Mouse (Mus musculus) left cerebral cortex, postnatal 14 days (tissue): ENCODE data around the gene Eif3k. TPM values are rescaled to one million over a fixed set of nuclear protein-coding genes. Genes with fewer than 3 reads are reported as not detected.

Experiments
- DNase-seq, 2 experiments: peaks; one replicate each; pipeline ENCODE4 v3.0.0; 2021 to 2022; ENCODE audit warnings: low spot score in 2 of 2, mixed read lengths in 1 of 2
- intact Hi-C: fragments of 180-260 bp; cut with DNase I; formaldehyde crosslinking; loops from one replicate; pipeline ENCODE4 v1.15.1; 2025
- total RNA-seq, 2 experiments: library from RNA; stranded (reverse); gene quantifications; 2 replicates each; pipeline ENCODE4 v1.2.3; 2021

The Eif3k gene
- total RNA-seq, 2 experiments from 2014 or later: 163 to 174 TPM

GRCm38 (mm10) chr7:28923865-28924291 is 57.8 kb downstream of the Eif3k start:
- intact Hi-C loops: loop anchor here (5.0 kb wide), 1 partner anchor 33 kb away; no protein-coding TSS in a partner anchor
- DNase-seq: no peak

- peak; percentile 35 to 66 for DNase-seq
- intact Hi-C loops: loop anchor here (5.0 kb wide), 1 partner anchor 35 kb away; no protein-coding TSS in a partner anchor
Observed at GRCm38 (mm10) chr7:28922606-28923005, 59.1 kb downstream of the Eif3k start.

DNA sequence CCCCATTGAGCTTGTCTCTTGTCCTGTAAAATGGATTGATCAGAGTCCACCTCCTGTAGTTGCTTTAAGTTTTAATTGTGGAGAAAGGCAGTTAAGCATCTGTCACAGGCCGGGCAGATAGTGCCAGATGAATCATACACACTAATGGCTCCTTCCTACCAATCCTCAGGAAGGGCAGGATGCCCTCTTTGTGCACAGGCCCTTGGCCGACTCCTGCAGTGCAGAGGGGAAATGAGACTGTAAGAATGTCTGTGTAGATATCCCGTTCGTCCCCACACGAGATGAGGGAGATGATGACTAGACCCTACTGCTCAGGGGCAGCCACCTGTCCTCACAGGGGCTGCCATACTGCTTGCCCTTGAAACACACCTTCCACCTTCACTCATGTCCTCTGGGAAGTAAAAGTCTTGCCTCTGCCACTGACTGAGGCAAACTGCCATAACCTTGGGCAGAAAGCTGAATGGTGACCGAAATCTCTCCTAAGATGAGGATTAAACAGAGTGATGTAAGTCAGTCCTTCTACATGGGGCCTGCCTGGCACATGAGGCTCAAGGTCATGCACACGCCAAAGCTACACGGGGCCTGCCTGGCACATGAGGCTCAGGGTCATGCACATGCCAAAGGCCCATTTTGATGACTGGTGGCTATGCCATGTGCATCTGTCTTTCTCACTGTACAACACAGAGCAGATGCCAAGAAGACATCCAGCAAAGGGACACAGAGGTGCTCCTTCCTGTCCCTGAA is 59.8 kb downstream of the Eif3k start:
- no peak for DNase-seq
- intact Hi-C loops: loop anchor here (5.0 kb wide), 1 partner anchor 35 kb away; no protein-coding TSS in a partner anchor

Other genes starting within 250 kb of the Eif3k start
- gene Mrps12, start 240.0 kb downstream of the Eif3k start, total RNA-seq: 10 to 100 TPM; 60.4 to 66.5 TPM
- gene Sars2, start 239.9 kb downstream of the Eif3k start, total RNA-seq: 10 to 100 TPM; 13.0 to 17.9 TPM
- gene Ccer2, start 225.7 kb downstream of the Eif3k start, total RNA-seq: 1 to 10 TPM; 1.3 TPM
- 100 to 1,000 TPM; 189 to 230 TPM for gene Sirt2, start 215.1 kb downstream of the Eif3k start, total RNA-seq
- 10 to 100 TPM; 39.3 to 39.6 TPM for gene Nfkbib, start 214.4 kb downstream of the Eif3k start, total RNA-seq
- 1 to 10 TPM; 1.6 to 2.5 TPM for gene Rinl, start 192.9 kb downstream of the Eif3k start, total RNA-seq
- 100 to 1,000 TPM; 401 to 422 TPM for gene Hnrnpl, start 173.3 kb downstream of the Eif3k start, total RNA-seq
- 10 to 100 TPM; 43.6 to 44.2 TPM for gene Ech1, start 156.6 kb downstream of the Eif3k start, total RNA-seq
- 1 to 10 TPM; 2.6 TPM for gene Lgals4, start 148.0 kb downstream of the Eif3k start, total RNA-seq
- gene Lgals7, start 118.0 kb downstream of the Eif3k start, total RNA-seq: under 1 TPM in 1 of 2 experiments, not detected in 1; 0.47 TPM
- gene Capn12, start 100.4 kb downstream of the Eif3k start, total RNA-seq: 1 to 10 TPM in 1 of 2 experiments, under 1 TPM in 1; 0.59 to 1.3 TPM
- gene Actn4, start 19.5 kb downstream of the Eif3k start, total RNA-seq: 100 to 1,000 TPM; 177 to 205 TPM
- 1 to 10 TPM; 2.0 to 3.7 TPM for gene Map4k1, start 186 bp upstream of the Eif3k start, total RNA-seq
- 1 to 10 TPM; 6.1 to 8.2 TPM for gene Ryr1, start 143.3 kb upstream of the Eif3k start, total RNA-seq
- 1 to 10 TPM; 1.8 to 2.2 TPM for gene Rasgrp4, start 153.0 kb upstream of the Eif3k start, total RNA-seq
- gene Fam98c, start 174.4 kb upstream of the Eif3k start, total RNA-seq: 10 to 100 TPM; 32.7 to 37.5 TPM
- gene Ggn, start 188.3 kb upstream of the Eif3k start, total RNA-seq: 1 to 10 TPM in 1 of 2 experiments, under 1 TPM in 1; 0.92 to 1.2 TPM
- 10 to 100 TPM; 45.7 to 48.0 TPM for gene Spred3, start 188.5 kb upstream of the Eif3k start, total RNA-seq
- 100 to 1,000 TPM; 161 to 165 TPM for gene Psmd8, start 198.8 kb upstream of the Eif3k start, total RNA-seq
- 1 to 10 TPM; 1.3 to 1.5 TPM for gene Catsperg1, start 232.2 kb upstream of the Eif3k start, total RNA-seq